Mouse (Mus musculus) CH12.LX (cell line): ENCODE measurements around the gene Psmd9. TPM values are rescaled to one million over a fixed set of nuclear protein-coding genes. Genes with fewer than 3 reads are reported as not detected.

Source experiments
- DNase-seq: peaks from one replicate; pipeline ENCODE4 v3.0.0-alpha.2; 2013; ENCODE audit errors: extremely low read depth
- H3K27ac ChIP-seq: 2 replicates; pipeline ENCODE4 v1.5.1; 2012; ENCODE audit warnings: low read depth, mild to moderate bottlenecking, control low read depth, moderate library complexity; ENCODE audit not compliant: insufficient read depth
- H3K27me3 ChIP-seq: replicated peaks from 2 replicates; pipeline ENCODE3; 2012; ENCODE audit warnings: inconsistent platforms
- H3K36me3 ChIP-seq, 2 experiments: replicated peaks in 1 of 2; 2 replicates each; pipeline versions ENCODE3 to v1.6.1; 2012; ENCODE audit warnings: inconsistent platforms in 1 of 2, low read length in 1 of 2, mild to moderate bottlenecking in 1 of 2, mixed read lengths in 1 of 2, moderate library complexity in 1 of 2; ENCODE audit not compliant: control insufficient read depth in 1 of 2, insufficient read depth in 1 of 2
- H3K4me1 ChIP-seq, 2 experiments: 2 replicates each; pipeline ENCODE4 v1.6.1; 2012; ENCODE audit warnings: inconsistent platforms in 1 of 2, moderate library complexity in 1 of 2; ENCODE audit not compliant: insufficient read depth in 2 of 2, control insufficient read depth in 1 of 2
- H3K4me2 ChIP-seq: 2 replicates; pipeline ENCODE4 v1.6.1; 2012; ENCODE audit warnings: low read depth, mild to moderate bottlenecking, control low read depth; ENCODE audit not compliant: poor library complexity, insufficient read depth, severe bottlenecking
- H3K4me3 ChIP-seq, 3 experiments: fragments of 150-350 bp in 1 of 3; sonication (generic) in 1 of 3; replicated peaks in 1 of 3; 2 replicates each; pipeline versions ENCODE3 to v1.5.1; 2011 to 2012; ENCODE audit warnings: low read depth in 2 of 3, low read length in 2 of 3, mild to moderate bottlenecking in 2 of 3, moderate library complexity in 2 of 3, control low read depth in 1 of 3, improper control_type of control experiment in 1 of 3, inconsistent platforms in 1 of 3, mixed read lengths in 1 of 3; ENCODE audit not compliant: poor library complexity in 1 of 3
- H3K79me2 ChIP-seq: replicated peaks from 2 replicates; pipeline ENCODE4 v1.6.1; 2012; ENCODE audit warnings: mild to moderate bottlenecking, moderate library complexity; ENCODE audit not compliant: control insufficient read depth, poor library complexity, insufficient read depth, severe bottlenecking; ENCODE audit errors: extremely low read depth
- H3K9ac ChIP-seq: 2 replicates; pipeline ENCODE4 v1.6.1; 2012; ENCODE audit warnings: low read depth, mild to moderate bottlenecking, control low read depth, moderate library complexity; ENCODE audit not compliant: insufficient read depth
- H3K9me3 ChIP-seq: replicated peaks from 2 replicates; pipeline ENCODE3; 2012; ENCODE audit warnings: low read length, inconsistent platforms, mixed read lengths
- CHD2 ChIP-seq: IDR thresholded peaks from 2 replicates; pipeline ENCODE4 v1.6.1; 2011; ENCODE audit warnings: low read length, improper control_type of control experiment
- CTCF ChIP-seq, 2 experiments: IDR thresholded peaks in 1 of 2; conservative IDR thresholded peaks in 1 of 2; 2 replicates each; pipeline ENCODE4 v1.5.1; 2011 to 2012; ENCODE audit warnings: low read depth in 2 of 2, low read length in 2 of 2, improper control_type of control experiment in 1 of 2, inconsistent platforms in 1 of 2, mild to moderate bottlenecking in 1 of 2, moderate library complexity in 1 of 2
- MEF2A ChIP-seq: IDR thresholded peaks from 2 replicates; pipeline ENCODE4 v1.6.1; 2014; ENCODE audit warnings: low read depth, mild to moderate bottlenecking, inconsistent platforms, low read length, improper control_type of control experiment, borderline replicate concordance
- RAD21 ChIP-seq: IDR thresholded peaks from 2 replicates; pipeline ENCODE4 v1.6.1; 2011; ENCODE audit warnings: low read depth, mild to moderate bottlenecking, low read length, improper control_type of control experiment, moderate library complexity
- SMC3 ChIP-seq: IDR thresholded peaks from 2 replicates; pipeline ENCODE4 v1.6.1; 2011; ENCODE audit warnings: low read depth, low read length, improper control_type of control experiment
- TBP ChIP-seq: conservative IDR thresholded peaks from 2 replicates; pipeline ENCODE4 v1.6.1; 2011; ENCODE audit warnings: low read depth, low read length, improper control_type of control experiment
- USF1 ChIP-seq: IDR thresholded peaks from 2 replicates; pipeline ENCODE4 v1.6.1; 2014; ENCODE audit warnings: low read depth, mild to moderate bottlenecking, inconsistent platforms, low read length, improper control_type of control experiment
- ZKSCAN1 ChIP-seq: IDR thresholded peaks from 2 replicates; pipeline ENCODE4 v1.6.1; 2012; ENCODE audit warnings: low read depth, inconsistent platforms, low read length, improper control_type of control experiment, borderline replicate concordance
- ZNF384 ChIP-seq: IDR thresholded peaks from 2 replicates; pipeline ENCODE4 v1.6.1; 2012; ENCODE audit warnings: low read depth, low read length, improper control_type of control experiment, inconsistent platforms
- dilution Hi-C: fragments of 300-500 bp; cut with MboI; formaldehyde crosslinking; loops from 2 replicates; pipeline ENCODE4 v1.14.3; 2020; ENCODE audit warnings: low sequenced_read_pairs; ENCODE audit not compliant: extremely low pct_unique_long_range_greater_than_20kb, extremely low pct_ligation_motif_present
- in situ Hi-C: fragments of 300-500 bp; cut with MboI; formaldehyde crosslinking; loops from 3 replicates; pipeline ENCODE4 v1.14.3; 2019; ENCODE audit warnings: low sequenced_read_pairs, low pct_ligation_motif_present, low pct_unique_long_range_greater_than_20kb, mixed read lengths
- polyA plus RNA-seq: library from polyadenylated mRNA; unstranded; fragments of >175 nt; gene quantifications from 2 replicates; pipeline ENCODE4 v1.2.1, GENCODE M21; 2012; ENCODE audit warnings: low read depth; ENCODE audit not compliant: insufficient read length
- total RNA-seq, 2 experiments: library from RNA; depleted of rRNA; stranded (reverse); fragments of 300-350 nt in 1 of 2; fragments of >200 nt in 1 of 2; gene quantifications; 2 replicates each; pipeline ENCODE4 v1.2.3; 2012 to 2014

Psmd9 gene
- total and polyA plus RNA-seq, 3 experiments = 30.8 to 38.0 (median 35.5) TPM

DNA sequence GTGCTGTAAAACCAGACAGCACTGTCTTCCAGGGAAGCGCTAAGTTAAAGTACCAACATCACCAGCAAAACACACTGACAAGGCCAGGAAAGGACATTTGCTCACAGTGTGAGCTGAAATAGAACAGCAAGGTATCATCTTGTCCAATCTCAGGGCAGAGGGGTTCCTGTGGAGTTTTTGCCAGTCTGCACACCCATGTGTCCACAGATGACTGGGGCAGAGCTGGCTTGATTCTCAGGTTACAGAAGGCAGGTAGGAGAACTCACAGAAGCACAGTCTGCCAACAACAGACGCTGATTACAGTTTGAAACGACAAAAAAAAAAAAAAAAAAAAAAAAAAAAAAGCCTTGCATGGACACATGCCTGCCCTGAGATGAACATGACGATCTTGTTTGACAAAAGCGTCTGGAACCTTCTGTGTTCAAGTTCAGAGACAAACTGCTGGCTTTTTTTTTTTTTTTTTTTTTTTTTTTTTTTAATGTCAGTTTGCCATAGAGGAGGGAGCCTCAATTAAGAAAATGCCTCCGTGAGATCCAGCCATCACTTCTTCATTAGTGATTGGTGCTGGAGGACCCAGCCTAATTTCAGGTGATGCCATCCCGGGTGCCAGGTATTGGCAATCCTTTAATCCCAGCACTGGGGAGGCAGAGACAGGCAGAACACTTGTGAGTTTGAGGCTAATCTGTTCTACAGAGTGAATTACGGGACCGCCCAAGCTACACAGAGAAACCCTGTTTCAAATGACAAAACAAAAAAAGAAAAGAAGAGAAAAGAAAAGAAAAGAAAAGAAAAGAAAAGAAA is 112.3 kb downstream of the Psmd9 start:
- Histone ChIP-seq H3K27me3 (no peaks in the 10 kb centered on the region), H3K4me3 (no peak overlapping the region), H3K36me3 (no peaks in the 10 kb centered on the region), H3K9ac (no peak overlapping the region), H3K4me1 (0 out of 4 replicates have a peak, but pooled peaks cover 0 to 3% of the 10 kb centered on the region in 2 experiments), H3K79me2 (no peaks in the 10 kb centered on the region), H3K9me3 (no peaks in the 10 kb centered on the region), H3K27ac (no peak overlapping the region), H3K4me2 (no peak overlapping the region)
- no peak for DNase-seq
- in situ Hi-C loops = no loop called here
- TF ChIP-seq ZNF384 = peak; percentile 75
- no peak for TF ChIP-seq TBP
- dilution Hi-C loops = no loop called here

DNA sequence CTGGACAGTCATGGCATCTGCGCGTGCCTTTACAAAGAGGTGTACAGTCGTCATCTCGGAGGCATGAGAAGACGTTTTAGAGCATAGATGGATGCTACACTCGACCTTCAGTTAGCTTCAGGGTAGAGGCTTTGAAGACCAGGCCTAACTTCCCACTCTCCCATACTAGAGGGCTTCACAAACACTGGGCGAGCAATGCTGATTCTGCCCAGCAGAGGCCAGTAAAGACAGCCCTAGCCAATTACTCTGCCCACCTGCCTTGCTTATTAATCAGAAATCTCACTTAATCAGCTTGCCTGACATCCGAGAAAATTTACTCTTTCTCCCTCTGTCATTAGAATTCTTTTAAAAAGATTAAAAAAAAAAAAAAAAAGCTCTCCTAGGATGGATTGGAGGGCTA is 116.0 kb downstream of the Psmd9 start:
- H3K9me3 ChIP-seq = no peaks in the 10 kb centered on the region
- in situ Hi-C loops = no loop called here
- no peaks in the 10 kb centered on the region for H3K36me3 ChIP-seq
- H3K27me3 ChIP-seq = no peaks in the 10 kb centered on the region
- dilution Hi-C loops = no loop called here
- H3K4me1 ChIP-seq = 0 out of 4 replicates have a peak, but pooled peaks cover 0 to 3% of the 10 kb centered on the region in 2 experiments
- H3K9ac ChIP-seq = no peak overlapping the region
- H3K4me2 ChIP-seq = no peak overlapping the region
- H3K79me2 ChIP-seq = no peaks in the 10 kb centered on the region
- peak; percentile 8 for DNase-seq
- TF ChIP-seq CHD2 (no peak), ZKSCAN1 (no peak), SMC3 (peak; percentile 58), RAD21 (peak; percentile 56), USF1 (no peak), CTCF (conservative IDR thresholded peaks at IDR 0.05 in 1 of 2, IDR thresholded peaks at IDR 0.05 in 1 of 2; ENCODE audit: low read depth in 2 of 2, low read length in 2 of 2) (peak; percentile 29 to 68; a peak in 3 of 4 replicates)
- H3K27ac ChIP-seq = no peak overlapping the region
- H3K4me3 ChIP-seq = no peak overlapping the region

DNA sequence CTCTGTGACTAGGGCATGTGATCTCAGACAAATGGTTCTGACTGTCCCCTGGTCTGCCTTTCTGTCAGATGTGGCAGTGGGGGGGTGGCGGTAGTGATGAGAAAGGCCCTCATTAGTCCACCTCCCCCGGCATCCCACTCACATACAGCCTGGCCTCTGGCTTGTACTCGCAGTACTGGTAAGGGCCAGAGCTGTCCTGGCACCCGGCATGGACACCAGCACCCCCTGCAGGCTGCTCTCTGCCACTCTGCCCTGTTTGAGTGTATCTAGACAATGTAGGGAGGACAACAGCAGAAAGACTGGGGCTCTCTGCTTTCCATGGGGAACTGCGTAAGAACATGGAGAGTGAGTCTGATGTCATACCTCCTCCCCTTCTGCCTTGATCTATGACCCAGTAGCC is 118.9 kb downstream of the Psmd9 start:
- Histone ChIP-seq H3K4me2 (no peak overlapping the region), H3K4me1 (no peaks in the 10 kb centered on the region), H3K36me3 (no peaks in the 10 kb centered on the region), H3K9ac (no peak overlapping the region), H3K27me3 (no peaks in the 10 kb centered on the region), H3K4me3 (no peak overlapping the region), H3K27ac (no peak overlapping the region), H3K79me2 (no peaks in the 10 kb centered on the region), H3K9me3 (no peaks in the 10 kb centered on the region)
- dilution Hi-C loops (no loop called here), in situ Hi-C loops (no loop called here)
- peak; percentile 10 for DNase-seq
- peak in 1 of 2 experiments; percentile 64; a peak in 2 of 4 replicates for TF ChIP-seq CTCF (conservative IDR thresholded peaks at IDR 0.05 in 1 of 2, IDR thresholded peaks at IDR 0.05 in 1 of 2; ENCODE audit: low read depth in 2 of 2, low read length in 2 of 2)
- peak; percentile 39 for TF ChIP-seq SMC3
- TF ChIP-seq RAD21 = peak; percentile 39
- no peak for TF ChIP-seq MEF2A
